Mouse (Mus musculus): ENCODE data around the gene Zfp558.
"Not testable (repeated sequence)": the region's sequence is repeated elsewhere in the genome, so short reads cannot be mapped to it uniquely, and the experiment has no call there.

Gene Zfp558

DNA sequence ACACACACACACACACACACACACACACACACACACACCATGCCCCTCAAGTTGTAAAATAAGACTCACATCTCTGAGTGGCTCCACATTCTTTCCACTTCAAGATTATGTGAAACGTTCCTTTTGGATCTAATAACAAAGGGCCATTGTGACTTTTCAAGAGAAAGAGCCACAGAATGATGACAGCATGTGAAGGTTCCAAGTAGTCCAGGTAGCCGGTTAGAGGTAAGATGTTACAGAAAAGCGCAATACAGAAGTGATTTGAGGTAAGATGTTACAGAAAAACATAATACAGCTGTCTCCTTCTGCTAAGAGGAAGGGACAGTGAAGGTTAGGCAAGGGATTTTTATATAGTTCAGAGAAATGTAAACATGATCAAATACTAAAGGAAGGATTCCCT is at the start of gene Zfp558, which contains the start of gene Mbd3l1:
Gene Zfp558, minus strand, starts transcription at position 101 of the 400 bp plus-strand sequence.
Gene Mbd3l1, plus strand, starts transcription at position 192 of the 400 bp plus-strand sequence.
- DNase-seq (ENCODE audit: low spot score): no peak

- no peak for DNase-seq (ENCODE audit: low spot score)
Measured at GRCm38 (mm10) chr9:18508098-18508497, 30.0 kb upstream of the Zfp558 start.

- peak; percentile 50 for DNase-seq (ENCODE audit: low spot score)
Measured at GRCm38 (mm10) chr9:18473324-18474128, 4.5 kb downstream of the Zfp558 start.

GRCm38 (mm10) chr9:18468005-18468404 is 10.1 kb downstream of the Zfp558 start:
- DNase-seq (ENCODE audit: low spot score): no peak

GRCm38 (mm10) chr9:18467350-18467749 is 10.7 kb downstream of the Zfp558 start:
- DNase-seq (ENCODE audit: low spot score): no peak

DNA sequence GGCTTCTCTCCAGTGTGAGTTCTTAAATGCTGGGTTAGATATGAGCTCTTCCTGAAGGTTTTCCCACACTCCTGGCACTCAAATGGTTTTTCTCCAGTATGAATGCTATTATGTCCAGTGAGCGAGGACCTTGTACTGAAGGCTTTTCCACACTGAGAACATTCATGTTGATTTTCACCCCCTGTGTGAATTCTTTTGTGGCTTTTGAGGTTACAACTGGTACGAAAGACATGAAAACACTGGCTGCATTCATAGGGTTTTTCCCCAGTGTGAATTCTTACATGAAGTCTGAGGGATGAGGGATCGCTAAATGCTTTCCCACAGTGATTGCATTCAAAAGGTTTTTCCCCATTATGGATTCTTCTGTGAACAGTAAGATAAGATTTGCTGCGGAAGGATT is 21.5 kb downstream of the Zfp558 start:
- DNase-seq (ENCODE audit: low spot score): no peak

- no peak for DNase-seq (ENCODE audit: low spot score)
Measured at GRCm38 (mm10) chr9:18431687-18432086, 46.4 kb downstream of the Zfp558 start.

DNA sequence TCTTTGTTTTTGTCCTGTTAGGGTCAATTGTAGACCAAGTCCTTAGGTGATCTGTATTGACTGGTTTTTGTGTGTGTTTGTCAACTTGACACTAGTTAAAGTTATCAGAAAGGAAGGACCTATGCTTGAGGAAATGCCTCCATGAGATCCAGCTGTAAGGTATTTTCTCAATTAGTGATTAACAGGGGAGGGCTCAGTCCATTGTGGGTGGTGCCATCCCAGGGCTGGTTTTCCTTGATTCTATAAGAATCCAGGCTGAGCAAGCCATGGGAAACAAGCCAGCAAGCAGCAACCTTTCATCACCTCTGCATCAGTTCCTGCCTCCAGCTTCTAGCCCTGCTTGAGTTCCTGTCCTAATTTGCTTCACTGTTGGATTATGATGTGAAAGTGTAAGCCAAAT is 47.7 kb downstream of the Zfp558 start, which contains the start of gene Mbd3l2:
Gene Mbd3l2, plus strand, starts transcription at position 301 of the 400 bp plus-strand sequence.
- no peak for DNase-seq (ENCODE audit: low spot score)

DNA sequence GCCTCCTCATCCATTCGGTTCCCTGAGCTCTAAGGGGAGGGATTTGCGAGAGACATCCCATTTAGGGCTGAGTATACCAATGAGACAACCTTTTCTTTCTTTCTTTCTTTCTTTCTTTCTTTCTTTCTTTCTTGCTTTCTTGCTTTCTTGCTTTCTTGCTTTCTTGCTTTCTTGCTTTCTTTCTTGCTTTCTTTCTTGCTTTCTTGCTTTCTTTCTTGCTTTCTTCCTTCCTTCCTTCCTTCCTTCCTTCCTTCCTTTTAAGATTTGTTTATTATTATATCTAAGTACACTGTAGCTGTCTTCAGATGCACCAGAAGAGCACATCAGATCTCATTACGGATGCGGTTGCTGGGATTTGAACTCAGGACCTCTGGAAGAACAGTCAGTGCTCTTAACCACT is 65.7 kb downstream of the Zfp558 start:
- DNase-seq (ENCODE audit: low spot score): not testable (repeated sequence)
